Mouse (Mus musculus) WW6 (cell line): ENCODE data around the gene Smug1.

Experiments used
- DNase-seq: peaks from one replicate; pipeline ENCODE4 v3.0.0-alpha.2; 2013; ENCODE audit warnings: low read depth, low spot score

Gene Smug1

GRCm38 (mm10) chr15:103145635-103146299 lies 21.1 kb downstream of the Smug1 start:
- DNase-seq: no peak

- DNase-seq: no peak
These were observed 22.7 kb downstream of the Smug1 start for GRCm38 (mm10) chr15:103144176-103144575.

GRCm38 (mm10) chr15:103135431-103135947 lies 31.4 kb downstream of the Smug1 start:
- DNase-seq: no peak

- no peak for DNase-seq
These were observed 32.4 kb downstream of the Smug1 start for GRCm38 (mm10) chr15:103134277-103135086.

GRCm38 (mm10) chr15:103133761-103134160 lies 33.1 kb downstream of the Smug1 start:
- DNase-seq: peak; percentile 49

GRCm38 (mm10) chr15:103130729-103131128 lies 36.2 kb downstream of the Smug1 start:
- DNase-seq: no peak

GRCm38 (mm10) chr15:103129289-103129688 lies 37.6 kb downstream of the Smug1 start:
- DNase-seq: no peak

- DNase-seq: no peak
These were observed 38.6 kb downstream of the Smug1 start for GRCm38 (mm10) chr15:103128056-103128833.

GRCm38 (mm10) chr15:103125982-103126381 lies 40.9 kb downstream of the Smug1 start:
- no peak for DNase-seq

GRCm38 (mm10) chr15:103124254-103124653 lies 42.6 kb downstream of the Smug1 start:
- no peak for DNase-seq

- no peak for DNase-seq
These were observed 43.5 kb downstream of the Smug1 start for GRCm38 (mm10) chr15:103123343-103123742.

GRCm38 (mm10) chr15:103122372-103122771 lies 44.5 kb downstream of the Smug1 start:
- DNase-seq: no peak

GRCm38 (mm10) chr15:103121416-103121815 lies 45.5 kb downstream of the Smug1 start:
- DNase-seq: no peak

GRCm38 (mm10) chr15:103120594-103120993 lies 46.3 kb downstream of the Smug1 start:
- DNase-seq: no peak

- no peak for DNase-seq
These were observed 51.2 kb downstream of the Smug1 start for GRCm38 (mm10) chr15:103115726-103116125.

GRCm38 (mm10) chr15:103115256-103115655 lies 51.6 kb downstream of the Smug1 start:
- no peak for DNase-seq

GRCm38 (mm10) chr15:103113077-103113476 lies 53.8 kb downstream of the Smug1 start:
- DNase-seq: no peak

- DNase-seq: no peak
These were observed 54.6 kb downstream of the Smug1 start for GRCm38 (mm10) chr15:103112309-103112708.

- no peak for DNase-seq
These were observed 57.0 kb downstream of the Smug1 start for GRCm38 (mm10) chr15:103109940-103110339.

GRCm38 (mm10) chr15:103108066-103108676 lies 58.7 kb downstream of the Smug1 start:
- no peak for DNase-seq

GRCm38 (mm10) chr15:103106201-103106600 lies 60.7 kb downstream of the Smug1 start:
- DNase-seq: no peak
